Mouse (Mus musculus): ENCODE data around the gene Lrrc8c. TPM values are rescaled to one million over a fixed set of nuclear protein-coding genes. Genes with fewer than 3 reads are reported as not detected.

The Lrrc8c gene
- polyA plus RNA-seq, 1 experiment, result 69.4 TPM

DNA sequence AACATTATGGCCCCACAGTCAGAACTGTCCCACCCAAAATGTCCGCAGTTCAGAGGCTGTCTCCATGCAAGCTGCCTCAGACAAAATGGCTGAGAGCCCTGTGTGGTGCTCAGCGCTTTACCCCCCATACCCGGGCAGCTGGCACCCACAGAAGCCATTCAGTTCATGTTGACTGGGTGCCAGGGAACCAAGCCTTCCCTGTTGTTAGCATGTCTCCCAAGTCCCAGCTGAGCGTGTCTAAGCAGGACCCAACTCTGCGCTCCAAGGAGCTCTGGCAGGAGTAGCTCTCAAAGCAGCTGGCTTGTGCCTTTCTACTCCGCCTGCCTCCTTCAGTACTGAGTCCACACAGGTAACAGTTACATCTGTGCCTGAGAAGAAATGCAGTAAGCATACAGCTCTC is 34.9 kb upstream of the Lrrc8c start:
- Histone ChIP-seq H3K27me3 (ENCODE audit: control insufficient read depth, insufficient read depth, low read length) (no peaks in the 10 kb centered on the region), H3K36me3 (ENCODE audit: control insufficient read depth, insufficient read depth, low read length) (peaks cover 10% of the 10 kb centered on the region; the same call in 1 of the 2 replicates), H3K4me1 (replicated peaks; ENCODE audit: control insufficient read depth, insufficient read depth, low read length) (no peaks in the 10 kb centered on the region), H3K4me3 (ENCODE audit: control insufficient read depth, insufficient read depth, low read length) (no peak overlapping the region), H3K27ac (ENCODE audit: control insufficient read depth, insufficient read depth, low read length) (no peak overlapping the region)
- no peak for DNase-seq
- WGBS, result 92% methylated on average over 6 of the region's 6 CpGs
- TF ChIP-seq POLR2A (IDR thresholded peaks at IDR 0.05; ENCODE audit: control insufficient read depth, extremely low read depth, insufficient read depth, low read length, poor library complexity), result no peak
- TF ChIP-seq CTCF (IDR thresholded peaks at IDR 0.05; ENCODE audit: borderline replicate concordance, control insufficient read depth, extremely low read depth, insufficient read depth, low read length, poor library complexity), result no peak

DNA sequence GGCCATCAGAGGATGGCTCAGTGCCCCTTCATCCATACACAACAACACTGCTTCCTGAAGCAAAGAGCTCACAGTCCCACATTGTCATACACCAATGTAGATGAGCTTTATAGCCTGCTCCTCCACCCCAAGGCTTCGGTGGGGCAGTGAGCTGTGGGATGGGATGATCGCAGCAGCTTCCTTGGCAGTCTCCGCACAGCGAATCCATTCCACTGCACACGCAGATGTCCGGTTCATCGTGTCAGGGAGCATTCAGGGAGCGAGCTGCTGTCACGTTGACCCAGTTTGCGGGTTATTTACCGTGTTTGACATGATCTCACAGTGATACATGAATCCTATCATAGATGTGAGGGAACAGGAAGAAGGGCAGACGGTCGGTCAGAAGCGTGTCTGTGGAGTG is 34.3 kb upstream of the Lrrc8c start:
- Histone ChIP-seq H3K36me3 (ENCODE audit: control insufficient read depth, insufficient read depth, low read length) (peaks cover 10% of the 10 kb centered on the region; the same call in 1 of the 2 replicates), H3K27me3 (ENCODE audit: control insufficient read depth, insufficient read depth, low read length) (no peaks in the 10 kb centered on the region), H3K27ac (ENCODE audit: control insufficient read depth, insufficient read depth, low read length) (no peak overlapping the region), H3K4me3 (ENCODE audit: control insufficient read depth, insufficient read depth, low read length) (no peak overlapping the region), H3K4me1 (replicated peaks; ENCODE audit: control insufficient read depth, insufficient read depth, low read length) (no peaks in the 10 kb centered on the region)
- no peak for TF ChIP-seq POLR2A (IDR thresholded peaks at IDR 0.05; ENCODE audit: control insufficient read depth, extremely low read depth, insufficient read depth, low read length, poor library complexity)
- no peak for TF ChIP-seq CTCF (IDR thresholded peaks at IDR 0.05; ENCODE audit: borderline replicate concordance, control insufficient read depth, extremely low read depth, insufficient read depth, low read length, poor library complexity)
- WGBS, result 96% methylated on average over 14 of the region's 14 CpGs
- no peak for DNase-seq

DNA sequence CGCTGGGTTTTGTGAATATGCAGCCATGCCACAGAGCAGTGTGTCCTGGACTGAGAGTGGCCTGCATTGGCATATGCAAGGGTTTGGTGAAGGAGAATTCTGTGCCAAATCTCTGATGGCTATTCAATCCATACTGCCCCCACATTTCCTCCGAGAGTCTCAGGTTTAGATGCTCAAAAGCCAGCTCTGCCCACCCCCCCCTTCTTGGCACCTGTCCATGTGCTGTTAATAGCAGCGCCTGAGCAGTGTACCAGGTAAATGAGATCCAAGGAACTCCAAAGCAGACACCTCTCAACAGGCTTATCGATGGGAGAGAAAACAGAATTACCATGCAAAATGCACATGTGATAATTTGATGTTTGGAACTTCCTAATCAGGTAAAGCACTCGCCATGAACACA is 29.0 kb upstream of the Lrrc8c start:
- Histone ChIP-seq H3K27me3 (ENCODE audit: control insufficient read depth, insufficient read depth, low read length) (no peaks in the 10 kb centered on the region), H3K36me3 (ENCODE audit: control insufficient read depth, insufficient read depth, low read length) (peaks cover 5% of the 10 kb centered on the region; the same call in 1 of the 2 replicates), H3K27ac (ENCODE audit: control insufficient read depth, insufficient read depth, low read length) (no peak overlapping the region), H3K4me3 (ENCODE audit: control insufficient read depth, insufficient read depth, low read length) (no peak overlapping the region), H3K4me1 (replicated peaks; ENCODE audit: control insufficient read depth, insufficient read depth, low read length) (peaks cover 14% of the 10 kb centered on the region)
- 96% methylated on average over 5 of the region's 5 CpGs for WGBS
- no peak for TF ChIP-seq POLR2A (IDR thresholded peaks at IDR 0.05; ENCODE audit: control insufficient read depth, extremely low read depth, insufficient read depth, low read length, poor library complexity)
- TF ChIP-seq CTCF (IDR thresholded peaks at IDR 0.05; ENCODE audit: borderline replicate concordance, control insufficient read depth, extremely low read depth, insufficient read depth, low read length, poor library complexity), result no peak
- DNase-seq, result no peak

DNA sequence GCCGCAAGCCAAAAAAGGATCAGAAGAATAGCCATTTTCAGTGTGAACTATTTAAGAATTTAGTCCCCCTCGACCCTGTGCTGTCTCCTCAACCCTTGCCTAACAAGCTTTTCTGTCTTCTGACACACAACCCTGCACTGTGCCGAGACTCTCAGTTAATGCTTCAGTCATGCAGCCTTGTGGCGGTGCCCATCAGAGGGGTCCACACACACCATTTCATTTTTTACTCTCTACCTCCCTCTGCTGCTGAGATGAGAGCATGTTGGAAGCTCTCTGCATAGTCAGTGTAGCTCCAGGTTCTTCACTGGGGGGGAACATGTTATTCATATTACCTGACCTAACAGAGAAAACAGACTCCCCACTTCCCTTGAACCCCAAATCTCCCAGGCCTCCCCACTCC is 27.8 kb upstream of the Lrrc8c start:
- 69% methylated on average over 4 of the region's 4 CpGs for WGBS
- no peak overlapping the region for H3K27ac ChIP-seq (ENCODE audit: control insufficient read depth, insufficient read depth, low read length)
- no peak overlapping the region for H3K4me3 ChIP-seq (ENCODE audit: control insufficient read depth, insufficient read depth, low read length)
- peaks cover 18% of the 10 kb centered on the region for H3K4me1 ChIP-seq (replicated peaks; ENCODE audit: control insufficient read depth, insufficient read depth, low read length)
- no peaks in the 10 kb centered on the region for H3K27me3 ChIP-seq (ENCODE audit: control insufficient read depth, insufficient read depth, low read length)
- H3K36me3 ChIP-seq (ENCODE audit: control insufficient read depth, insufficient read depth, low read length), result no peaks in the 10 kb centered on the region
- DNase-seq, result peak; percentile 56
- TF ChIP-seq POLR2A (IDR thresholded peaks at IDR 0.05; ENCODE audit: control insufficient read depth, extremely low read depth, insufficient read depth, low read length, poor library complexity), result no peak
- no peak for TF ChIP-seq CTCF (IDR thresholded peaks at IDR 0.05; ENCODE audit: borderline replicate concordance, control insufficient read depth, extremely low read depth, insufficient read depth, low read length, poor library complexity)

DNA sequence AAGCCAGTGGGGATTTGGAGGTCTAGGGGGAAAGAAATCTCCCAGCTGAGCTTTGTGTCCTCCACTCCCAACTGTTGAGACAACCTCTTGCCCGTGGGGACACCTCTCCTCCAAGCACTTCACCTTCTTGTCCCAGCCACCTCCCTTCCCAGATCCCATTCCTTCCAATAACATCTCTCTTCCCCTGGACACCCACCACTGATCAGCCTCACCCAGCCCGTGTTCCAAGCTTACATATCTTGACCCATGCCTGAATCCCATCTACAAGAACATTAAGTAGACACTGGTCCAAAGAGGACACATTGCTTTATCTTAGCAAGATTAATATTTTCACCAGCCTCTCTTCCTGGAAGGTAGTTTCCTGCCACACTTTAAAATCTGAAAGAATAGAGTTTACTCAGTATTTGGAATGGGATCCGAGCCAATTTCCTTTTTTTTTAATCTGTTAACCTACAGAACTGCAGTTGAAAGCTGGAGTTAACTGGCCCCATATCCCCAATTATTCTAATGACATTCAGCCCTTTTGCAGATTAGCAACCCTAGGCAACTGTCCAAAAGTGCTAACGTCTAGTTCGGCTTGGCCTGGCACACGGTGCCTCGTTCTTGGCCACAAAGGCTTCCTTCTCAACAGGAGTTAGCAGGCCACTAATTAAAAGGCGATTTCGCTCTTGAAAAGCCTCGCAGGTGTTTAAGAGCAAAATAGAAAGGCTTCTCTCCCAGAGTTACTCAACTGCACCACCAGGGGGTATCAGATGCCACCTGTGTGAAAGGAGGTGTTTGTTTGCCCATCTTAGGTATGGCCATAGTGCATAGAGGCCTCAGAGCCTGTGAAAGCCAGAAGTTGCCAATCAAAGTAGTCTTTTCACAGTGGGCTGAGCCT is 26.6 kb upstream of the Lrrc8c start:
- Histone ChIP-seq H3K4me1 (replicated peaks; ENCODE audit: control insufficient read depth, insufficient read depth, low read length) (peaks cover 27% of the 10 kb centered on the region), H3K27ac (ENCODE audit: control insufficient read depth, insufficient read depth, low read length) (peak overlapping the region; percentile 4; the same call in 1 of the 2 replicates), H3K4me3 (ENCODE audit: control insufficient read depth, insufficient read depth, low read length) (no peak overlapping the region), H3K27me3 (ENCODE audit: control insufficient read depth, insufficient read depth, low read length) (no peaks in the 10 kb centered on the region), H3K36me3 (ENCODE audit: control insufficient read depth, insufficient read depth, low read length) (no peaks in the 10 kb centered on the region)
- 32% methylated on average over 10 of the region's 10 CpGs for WGBS
- DNase-seq, result peak; percentile 74
- TF ChIP-seq POLR2A (IDR thresholded peaks at IDR 0.05; ENCODE audit: control insufficient read depth, extremely low read depth, insufficient read depth, low read length, poor library complexity) (no peak), CTCF (IDR thresholded peaks at IDR 0.05; ENCODE audit: borderline replicate concordance, control insufficient read depth, extremely low read depth, insufficient read depth, low read length, poor library complexity) (no peak)

DNA sequence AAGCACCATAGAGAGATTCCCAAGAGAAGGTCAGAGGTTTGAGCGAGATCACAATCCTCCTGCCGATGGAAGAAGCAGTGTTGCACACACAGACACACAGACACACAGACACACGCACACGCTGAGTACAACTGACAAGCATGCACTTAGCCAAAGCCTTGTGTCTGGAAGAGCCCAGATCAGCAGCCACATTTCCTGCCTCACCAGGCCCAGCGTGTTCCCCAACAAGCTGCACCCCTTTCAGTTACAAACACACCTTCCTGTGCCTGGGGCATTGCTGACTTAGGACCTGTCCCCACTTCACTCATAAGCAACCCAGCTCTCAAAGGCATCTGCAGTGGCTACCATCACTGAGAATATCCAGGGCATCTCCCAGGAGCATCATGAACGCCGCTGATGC is 25.8 kb upstream of the Lrrc8c start:
- no peaks in the 10 kb centered on the region for H3K27me3 ChIP-seq (ENCODE audit: control insufficient read depth, insufficient read depth, low read length)
- peaks cover 32% of the 10 kb centered on the region for H3K4me1 ChIP-seq (replicated peaks; ENCODE audit: control insufficient read depth, insufficient read depth, low read length)
- H3K27ac ChIP-seq (ENCODE audit: control insufficient read depth, insufficient read depth, low read length), result peak overlapping the region; percentile 4; the same call in 1 of the 2 replicates
- peak; percentile 24 for DNase-seq
- H3K36me3 ChIP-seq (ENCODE audit: control insufficient read depth, insufficient read depth, low read length), result no peaks in the 10 kb centered on the region
- 75% methylated on average over 7 of the region's 7 CpGs for WGBS
- H3K4me3 ChIP-seq (ENCODE audit: control insufficient read depth, insufficient read depth, low read length), result no peak overlapping the region
- TF ChIP-seq POLR2A (IDR thresholded peaks at IDR 0.05; ENCODE audit: control insufficient read depth, extremely low read depth, insufficient read depth, low read length, poor library complexity) (no peak), CTCF (IDR thresholded peaks at IDR 0.05; ENCODE audit: borderline replicate concordance, control insufficient read depth, extremely low read depth, insufficient read depth, low read length, poor library complexity) (no peak)

Data from thymus, adult 2 months (tissue).